Mouse (Mus musculus): ENCODE results near the gene Phox2a.

The Phox2a gene

DNA sequence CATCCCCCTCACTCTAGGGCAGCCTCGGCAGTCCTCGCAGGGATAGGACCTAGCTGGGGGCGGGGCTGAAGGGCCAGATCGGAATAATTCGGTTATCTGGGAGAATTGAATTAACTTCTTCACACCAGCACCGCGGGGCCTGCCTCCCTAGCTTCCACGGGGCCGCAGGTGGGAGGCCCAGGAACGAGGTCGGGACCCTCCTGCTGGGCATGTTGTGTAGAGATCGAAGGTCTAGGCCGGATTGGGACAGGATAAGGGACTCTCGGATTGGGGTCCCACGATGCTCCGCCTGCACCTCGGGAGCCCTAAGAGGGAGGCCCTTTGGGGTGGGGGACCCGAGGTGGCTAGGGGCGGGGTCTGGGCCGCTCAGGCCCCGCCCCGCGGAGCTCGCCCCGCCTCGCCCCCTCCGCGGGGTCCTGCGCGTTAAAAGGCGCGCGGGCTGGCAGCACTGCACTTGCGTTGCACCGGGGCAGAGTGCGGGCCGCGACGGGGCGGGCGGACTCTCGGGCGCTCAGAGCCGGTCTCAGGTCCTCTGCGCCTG, at the start of gene Phox2a:
Phox2a (plus strand) TSS at position 453 of the 541 bp plus-strand sequence.
- no peak for DNase-seq (ENCODE audit: low spot score)

DNA sequence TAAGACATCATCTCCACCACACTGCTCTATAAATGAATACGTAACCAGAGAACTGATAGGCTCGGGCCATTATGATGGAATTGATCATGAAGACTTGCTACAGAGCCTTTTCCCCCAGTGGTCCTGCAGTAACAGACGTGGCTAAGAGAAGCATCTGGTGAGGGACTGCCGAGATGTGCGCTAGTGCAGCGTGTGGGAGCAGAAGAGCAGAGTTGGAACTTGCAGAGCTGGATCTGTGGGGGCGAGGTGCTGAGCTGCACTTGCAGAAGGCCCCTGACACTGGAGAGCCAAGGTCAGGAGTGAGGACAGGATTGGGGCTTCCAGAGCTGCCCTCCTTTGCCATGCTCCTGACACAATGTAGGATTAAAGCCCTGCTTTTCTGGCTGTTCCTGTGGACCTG, 48.1 kb upstream of the Phox2a start:
- DNase-seq (ENCODE audit: low spot score), result peak; percentile 32

DNA sequence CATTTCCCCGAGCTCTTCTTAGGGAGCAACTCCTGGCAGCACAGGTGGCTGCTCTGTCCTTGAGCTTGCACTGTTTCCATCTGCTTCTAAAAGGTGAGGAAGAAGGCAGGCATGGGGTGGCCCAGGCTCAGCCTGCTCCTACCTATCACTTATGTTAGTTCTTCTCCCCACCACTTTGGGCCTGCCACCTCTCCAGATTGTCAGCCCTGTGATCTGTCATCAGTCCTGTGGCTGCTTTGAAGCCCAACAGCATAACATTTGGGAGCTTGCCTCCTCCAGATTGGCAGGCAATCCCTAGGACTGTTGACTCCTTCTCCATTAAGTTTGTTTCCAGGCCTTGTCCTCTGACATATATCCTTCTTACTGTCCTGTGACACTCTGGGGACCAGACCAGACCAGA, 46.5 kb upstream of the Phox2a start:
- DNase-seq (ENCODE audit: low spot score), result no peak

DNA sequence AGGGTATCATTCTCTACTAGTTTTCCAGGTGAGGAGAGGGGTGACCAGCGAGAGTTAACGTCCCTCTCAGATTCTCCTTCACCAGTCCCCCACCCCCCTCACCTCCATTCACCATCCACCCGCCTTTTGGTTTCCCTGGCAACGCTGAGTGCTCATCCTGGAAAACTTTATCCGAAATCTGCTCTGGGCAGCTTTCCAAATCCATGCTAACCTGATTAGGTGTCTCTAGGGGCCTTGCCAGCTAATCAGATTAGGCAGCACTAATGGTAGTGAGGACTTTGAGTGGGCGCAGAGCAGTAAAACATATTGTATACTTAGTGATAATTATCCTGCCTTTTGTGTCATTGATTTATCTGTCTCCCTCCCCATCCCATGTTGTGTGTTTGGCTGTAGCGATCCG, 45.4 kb upstream of the Phox2a start:
- DNase-seq (ENCODE audit: low spot score), result peak; percentile 46

DNA sequence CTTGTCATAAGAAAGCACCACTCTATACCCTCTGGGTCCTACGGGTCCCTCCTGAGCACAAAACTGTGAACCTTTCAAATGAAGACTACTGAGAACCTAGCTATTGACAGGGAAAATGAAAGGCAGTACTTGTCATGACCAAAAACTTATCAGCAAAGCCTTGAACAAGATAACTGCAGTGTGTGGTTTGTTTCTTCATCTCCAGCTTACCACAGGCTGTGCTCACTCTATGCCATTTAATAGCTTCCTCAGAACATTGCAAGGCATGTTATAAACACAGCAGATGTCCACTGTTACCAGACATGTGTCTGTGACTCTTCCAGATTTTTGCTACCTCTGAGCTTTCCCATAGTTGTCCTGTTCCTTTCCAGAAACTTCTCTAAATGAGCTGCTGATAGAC, 41.1 kb upstream of the Phox2a start:
- DNase-seq (ENCODE audit: low spot score), result no peak

DNA sequence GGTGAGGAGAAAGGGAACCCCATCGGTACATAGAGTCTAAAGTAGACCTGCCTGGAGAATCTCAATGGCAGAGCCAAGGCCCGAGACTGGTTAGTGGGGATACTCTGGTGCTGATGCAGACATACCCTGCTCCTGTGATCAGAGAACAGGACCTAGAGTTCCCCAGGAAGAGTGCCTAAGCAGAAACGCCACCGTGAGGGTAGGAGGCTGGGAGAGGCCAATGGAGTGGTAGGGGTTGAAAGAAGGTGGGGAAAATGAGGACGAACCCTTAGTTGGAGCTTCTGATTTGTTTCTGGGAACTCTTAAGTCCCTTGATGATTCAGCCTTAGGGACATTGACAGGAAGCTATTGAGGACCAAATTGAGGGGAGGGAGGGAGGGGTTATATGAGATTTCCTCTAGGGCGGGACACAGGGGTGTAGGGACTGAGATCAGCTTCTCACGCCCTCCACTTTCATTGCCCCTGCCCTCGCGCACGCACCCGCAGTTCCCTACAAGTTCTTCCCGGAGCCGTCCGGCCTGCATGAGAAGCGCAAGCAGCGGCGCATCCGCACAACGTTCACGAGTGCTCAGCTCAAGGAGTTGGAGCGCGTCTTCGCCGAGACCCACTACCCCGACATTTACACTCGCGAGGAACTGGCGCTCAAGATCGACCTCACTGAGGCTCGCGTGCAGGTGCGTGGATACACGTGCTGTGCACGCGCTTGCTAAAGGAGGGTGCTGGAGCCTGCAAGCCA, 2.4 kb downstream of the Phox2a start:
- no peak for DNase-seq (ENCODE audit: low spot score)

DNA sequence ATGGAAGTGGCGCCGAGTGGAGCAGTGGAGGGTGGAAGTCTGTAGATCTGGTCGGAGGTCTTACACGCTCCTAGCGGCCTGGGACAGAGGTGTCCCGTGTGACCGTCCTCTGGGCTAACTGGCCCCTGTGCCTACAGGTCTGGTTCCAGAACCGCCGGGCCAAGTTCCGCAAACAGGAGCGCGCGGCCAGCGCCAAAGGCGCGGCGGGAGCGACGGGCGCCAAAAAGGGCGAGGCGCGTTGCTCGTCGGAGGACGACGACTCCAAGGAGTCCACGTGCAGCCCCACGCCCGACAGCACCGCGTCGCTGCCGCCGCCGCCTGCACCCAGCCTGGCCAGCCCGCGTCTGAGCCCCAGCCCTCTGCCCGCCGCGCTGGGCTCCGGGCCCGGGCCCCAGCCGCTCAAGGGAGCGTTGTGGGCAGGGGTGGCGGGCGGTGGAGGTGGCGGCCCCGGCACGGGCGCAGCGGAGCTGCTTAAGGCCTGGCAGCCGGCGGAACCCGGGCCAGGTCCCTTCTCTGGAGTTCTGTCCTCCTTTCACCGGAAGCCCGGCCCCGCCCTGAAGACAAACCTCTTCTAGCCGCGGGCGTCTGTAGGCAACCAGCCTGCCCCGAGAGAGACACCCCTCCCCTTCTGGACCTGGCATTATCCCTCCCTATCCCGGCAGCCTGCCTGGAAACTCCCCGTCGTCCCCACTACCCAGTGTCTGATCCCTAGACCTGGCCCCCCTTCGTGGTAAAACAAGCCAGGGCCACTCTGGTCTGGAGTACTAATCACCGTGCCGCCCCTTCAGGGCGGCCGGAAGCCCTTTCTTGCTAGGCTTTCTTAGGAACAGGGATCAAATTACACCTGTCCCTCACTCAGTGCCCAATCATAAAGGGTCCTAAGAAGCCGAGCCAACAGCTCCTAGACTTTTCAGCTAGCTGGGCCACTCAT, 3.7 kb downstream of the Phox2a start:
- DNase-seq (ENCODE audit: low spot score), result peak; percentile 12

DNA sequence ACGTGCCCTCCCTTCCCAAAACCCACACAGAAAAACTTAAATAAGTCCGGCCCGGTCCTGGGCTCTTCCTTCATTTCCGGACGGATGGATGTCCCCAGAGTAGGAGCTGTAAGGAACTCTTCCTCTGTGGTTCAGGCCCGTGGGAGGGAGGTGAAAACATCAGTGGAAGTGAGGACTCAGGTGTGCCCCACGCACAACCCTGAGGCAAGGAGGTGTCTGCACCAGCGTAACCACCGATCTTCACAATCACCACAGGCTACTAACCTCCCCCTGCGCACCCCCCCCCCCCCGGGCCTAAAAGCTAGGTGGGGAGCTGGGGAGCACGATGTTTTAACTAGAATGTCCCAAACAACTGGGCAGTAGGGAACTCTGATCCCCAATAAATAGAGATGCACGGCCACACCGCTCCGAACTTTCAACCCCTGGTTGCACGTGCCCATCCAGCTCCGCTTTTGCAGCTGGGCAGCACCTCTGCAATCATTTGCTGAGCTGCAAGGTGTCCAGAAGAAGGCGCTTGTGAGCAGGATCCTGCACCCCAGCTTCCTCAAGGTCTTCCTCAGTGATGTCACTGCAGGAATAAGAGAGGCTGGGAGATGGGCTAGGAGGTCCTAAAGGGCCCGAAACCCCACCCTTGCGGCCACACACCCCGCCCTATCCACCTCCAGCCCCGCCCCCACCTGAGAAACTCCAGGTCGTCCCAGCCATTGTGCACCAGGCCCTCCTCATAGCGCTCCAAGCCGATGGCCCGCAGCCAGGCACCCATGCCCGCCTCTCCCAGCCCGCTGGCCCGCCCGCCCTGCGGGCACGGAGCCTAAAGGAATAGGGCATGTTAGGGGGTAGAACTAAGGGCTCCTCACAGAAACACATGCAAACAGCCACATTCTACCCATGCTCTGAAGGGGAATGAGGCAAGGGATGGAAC, 5.0 kb downstream of the Phox2a start:
- DNase-seq (ENCODE audit: low spot score), result no peak

DNA sequence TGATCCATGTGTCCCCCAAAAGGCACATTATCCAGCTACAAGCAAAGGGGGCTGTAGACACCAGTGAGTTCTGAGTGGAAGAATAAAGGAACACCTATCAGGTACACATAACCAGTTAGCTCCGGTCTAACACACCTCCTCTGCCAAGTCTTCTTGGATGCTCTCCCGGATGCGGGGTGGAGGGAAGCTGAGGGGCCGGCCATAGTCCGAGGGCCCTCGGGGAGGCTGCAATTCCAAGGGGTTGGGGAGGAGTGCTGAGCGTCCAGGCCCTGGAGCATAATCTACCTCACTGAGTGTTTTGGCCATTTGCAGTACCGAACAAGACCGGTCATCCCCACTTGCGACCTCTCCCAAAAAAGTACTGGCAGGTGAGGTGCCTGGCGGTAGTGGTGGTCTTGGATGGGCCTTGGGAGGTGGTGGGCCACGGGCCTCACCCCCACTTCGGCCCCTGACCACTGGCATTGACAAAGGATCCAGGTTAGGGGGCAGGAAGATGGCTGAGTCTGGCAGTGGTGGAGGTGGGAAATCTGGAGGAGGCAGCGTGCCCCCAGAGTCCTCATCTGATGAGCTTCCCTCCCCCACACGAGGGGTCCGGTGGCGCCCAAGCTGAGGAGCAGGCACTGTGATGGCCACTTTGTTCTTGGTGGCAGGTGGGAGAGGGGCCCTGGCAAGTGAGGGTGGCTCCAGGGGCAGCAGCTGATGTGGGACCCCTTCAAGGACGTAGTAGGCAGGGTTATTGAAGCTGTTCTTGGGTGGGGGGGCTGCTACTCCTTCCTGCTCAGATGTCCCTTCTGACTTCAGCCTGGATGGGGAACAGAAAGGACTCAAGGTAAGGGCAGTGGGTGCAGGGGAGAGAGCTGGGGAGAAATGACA, 5.9 kb downstream of the Phox2a start:
- DNase-seq (ENCODE audit: low spot score), result no peak

DNA sequence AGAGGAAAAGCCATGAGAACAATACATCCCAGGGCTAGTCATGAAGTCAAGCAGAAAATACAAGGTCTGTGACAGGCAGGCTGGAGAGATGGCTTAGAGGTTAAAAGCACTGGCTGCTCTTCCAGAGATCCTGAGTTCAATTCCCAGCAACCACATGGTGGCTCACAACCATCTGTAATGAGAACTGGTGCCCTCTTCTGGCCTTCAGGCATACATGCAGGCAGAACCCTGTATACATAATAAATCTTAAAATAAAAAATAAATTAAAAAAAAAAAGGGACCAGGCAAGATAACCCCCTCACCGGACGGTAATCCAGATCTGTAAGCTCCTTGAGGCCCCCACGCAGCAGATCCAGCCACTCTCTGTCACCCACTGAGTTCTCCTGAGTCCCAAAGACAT, 12.3 kb downstream of the Phox2a start:
- no peak for DNase-seq (ENCODE audit: low spot score)

DNA sequence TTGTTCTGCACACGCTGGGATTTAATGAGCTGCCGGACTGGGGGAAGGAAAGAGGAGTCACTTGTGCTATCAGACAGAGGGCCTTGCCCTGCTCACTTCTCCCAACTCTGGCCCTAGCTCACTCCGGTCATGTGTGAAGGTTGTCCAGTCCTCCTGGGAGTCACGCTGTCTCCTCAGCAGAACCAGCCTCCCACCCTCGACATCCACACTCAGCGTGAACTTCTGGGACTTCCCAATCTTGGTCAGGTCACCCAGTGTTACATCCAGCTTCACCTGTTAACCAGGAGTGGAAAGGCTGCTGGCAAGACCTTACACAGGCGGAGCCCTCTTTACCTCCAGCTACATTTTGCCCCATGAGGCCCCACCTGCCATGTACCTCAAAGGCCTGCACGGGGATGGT, 13.3 kb downstream of the Phox2a start:
- DNase-seq (ENCODE audit: low spot score), result no peak

DNA sequence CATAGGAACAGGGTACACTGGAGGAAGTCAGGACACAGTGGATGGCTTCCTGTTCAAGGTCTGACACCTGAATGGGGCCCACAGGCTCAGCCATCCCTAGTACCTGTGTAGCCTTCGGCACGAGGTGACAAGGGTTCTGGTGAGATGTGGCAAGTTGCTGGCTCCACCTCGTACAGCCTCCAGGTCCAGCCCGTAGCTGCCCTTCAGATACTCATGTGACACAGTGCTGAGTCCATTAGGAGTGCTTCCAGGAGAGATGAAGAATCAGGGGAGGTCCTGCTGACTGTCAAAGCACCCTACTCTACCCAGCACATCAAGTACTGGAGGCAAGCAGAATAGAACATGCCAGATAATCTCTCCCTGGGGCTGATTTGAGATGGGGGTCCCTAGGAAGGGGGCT, 14.3 kb downstream of the Phox2a start:
- no peak for DNase-seq (ENCODE audit: low spot score)

DNA sequence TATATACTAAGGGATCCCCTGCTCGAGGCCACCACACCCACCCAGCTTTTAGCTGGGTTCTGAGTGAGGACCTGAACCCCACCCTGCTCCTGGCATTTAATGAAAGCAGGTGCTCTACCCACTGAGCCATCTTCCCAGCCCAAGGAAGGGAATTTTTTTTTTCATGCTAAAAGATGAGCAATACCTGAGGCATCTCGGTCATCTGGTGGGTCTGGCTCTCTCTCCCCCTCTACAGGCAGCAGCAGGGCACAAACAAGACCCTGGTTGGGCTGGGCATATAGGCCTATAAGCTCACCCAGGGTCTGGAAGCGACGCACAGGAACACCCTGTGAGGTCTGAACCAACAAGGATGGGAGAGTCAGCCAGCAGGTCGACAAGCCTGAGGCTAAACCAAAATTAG, 15.2 kb downstream of the Phox2a start:
- no peak for DNase-seq (ENCODE audit: low spot score)

DNA sequence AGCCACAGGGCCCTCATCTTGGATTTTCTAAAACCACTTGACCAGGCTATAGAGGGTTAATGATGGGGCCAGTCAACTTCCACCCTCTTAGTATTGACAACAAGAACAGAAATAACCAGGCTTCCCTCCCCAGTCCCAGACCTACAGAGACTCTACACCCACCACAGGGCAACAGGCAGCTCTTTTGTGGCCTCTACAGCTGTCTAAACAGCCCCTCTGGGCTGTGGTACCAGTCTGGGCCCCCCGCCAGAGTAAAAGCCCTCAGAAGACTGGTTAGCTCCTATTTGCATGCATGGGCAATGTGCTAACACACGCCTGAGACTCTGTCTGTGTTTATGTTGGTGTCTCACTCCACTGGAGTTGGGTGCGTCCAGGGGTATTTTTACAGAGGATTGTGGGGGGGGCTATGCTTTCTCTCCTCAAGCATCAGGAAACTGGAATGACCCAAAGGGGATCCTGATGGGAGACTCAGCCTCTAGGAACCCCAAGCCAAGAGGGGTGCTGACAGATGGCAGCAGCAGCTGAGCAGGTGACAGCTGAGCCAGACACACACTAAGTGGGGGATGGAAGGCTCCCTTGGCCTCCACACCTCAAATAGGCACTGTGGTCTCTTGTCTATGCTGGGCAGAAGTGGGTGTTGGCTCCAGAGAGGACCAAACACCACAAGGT, 15.9 kb downstream of the Phox2a start:
- no peak for DNase-seq (ENCODE audit: low spot score)

DNA sequence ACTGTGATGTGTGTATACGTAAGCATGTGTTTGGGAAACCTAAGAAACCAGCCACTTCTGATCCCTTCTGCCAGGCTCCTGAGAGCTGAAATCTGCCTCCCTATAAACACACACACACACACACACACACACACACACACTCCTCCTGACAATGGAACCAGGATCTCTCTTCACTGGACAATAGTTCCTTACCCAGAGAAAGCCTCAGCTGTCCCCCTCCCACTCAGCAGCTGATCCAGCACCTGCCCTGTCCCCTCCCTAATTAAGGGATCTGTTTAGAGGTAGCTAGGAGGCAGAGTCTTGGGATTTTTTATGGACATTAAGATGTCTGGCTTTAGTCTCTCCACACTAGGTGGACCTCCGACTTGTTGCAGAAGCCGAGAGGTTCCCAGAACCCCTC, 16.8 kb downstream of the Phox2a start:
- no peak for DNase-seq (ENCODE audit: low spot score)

DNA sequence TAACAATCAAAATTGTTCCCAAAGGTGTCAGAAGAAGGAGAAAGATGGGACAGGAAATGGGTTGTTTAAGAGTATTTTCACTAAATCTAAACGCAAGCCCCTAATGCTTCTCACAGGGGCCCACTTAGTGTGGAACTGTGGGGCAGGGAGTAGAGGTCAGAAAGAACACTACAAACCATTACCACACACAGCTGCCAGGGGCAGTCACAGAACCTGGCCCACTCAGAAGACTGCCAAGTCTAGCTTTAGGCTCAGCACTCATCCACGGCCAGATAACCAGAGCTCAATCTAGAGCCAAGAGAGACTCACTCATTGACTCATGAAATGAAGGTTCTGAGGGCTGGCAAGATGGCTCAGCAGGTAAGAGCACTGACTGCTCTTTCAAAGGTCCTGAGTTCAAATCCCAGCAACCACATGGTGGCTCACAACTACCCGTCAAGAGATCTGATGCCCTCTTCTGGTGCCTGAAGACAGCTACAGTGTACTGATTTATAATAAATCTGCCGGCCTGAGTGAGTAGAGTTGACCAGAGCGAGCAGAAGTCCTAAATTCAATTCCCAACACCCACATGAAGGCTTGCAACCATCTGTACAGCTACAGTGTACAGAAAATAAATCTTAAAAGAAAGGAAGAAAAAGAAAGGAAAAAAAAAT, 17.5 kb downstream of the Phox2a start:
- no peak for DNase-seq (ENCODE audit: low spot score)

DNA sequence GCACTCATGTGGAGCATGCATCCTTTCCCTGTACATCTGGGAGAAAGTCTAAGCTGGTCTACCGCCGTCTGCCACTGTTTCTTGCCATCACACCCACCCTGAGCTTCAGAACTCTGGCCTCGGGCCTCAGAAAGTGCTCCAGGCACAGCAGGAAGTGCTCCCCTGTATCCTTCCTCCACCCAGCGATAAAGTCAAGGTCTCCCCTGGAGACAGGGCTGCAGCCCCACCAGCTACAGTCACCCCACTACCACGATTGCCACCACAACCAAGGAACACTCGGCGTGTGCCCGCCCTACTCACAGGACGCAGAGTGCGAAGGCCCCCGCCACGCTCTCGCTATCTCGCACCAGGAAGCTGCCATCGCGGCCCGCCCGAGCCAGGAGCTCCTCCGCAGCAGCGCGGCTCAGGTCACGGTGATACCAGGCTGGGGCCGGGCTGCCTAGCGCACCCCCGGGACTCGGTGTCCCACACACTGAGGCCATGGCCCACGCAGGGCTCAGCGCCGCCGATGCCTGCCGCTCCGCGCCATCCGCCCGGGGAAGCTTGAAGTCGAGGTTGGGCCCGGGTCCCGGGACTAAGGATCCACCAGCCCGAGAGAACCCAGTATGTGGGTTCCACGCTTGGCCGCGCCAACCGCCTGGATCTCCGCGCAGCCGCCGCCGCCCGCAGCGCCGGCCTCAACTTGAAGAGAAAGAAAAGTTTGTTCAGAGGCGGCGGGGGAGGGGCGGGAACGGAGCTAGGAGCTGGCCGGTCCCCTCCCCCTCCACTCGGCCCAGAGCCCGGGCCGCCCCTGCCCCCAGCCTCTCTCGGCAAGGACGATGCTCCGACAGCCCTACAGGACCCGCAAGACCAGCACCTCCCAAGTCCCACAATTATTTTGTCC, 18.4 kb downstream of the Phox2a start:
- peak; percentile 41 for DNase-seq (ENCODE audit: low spot score)

DNA sequence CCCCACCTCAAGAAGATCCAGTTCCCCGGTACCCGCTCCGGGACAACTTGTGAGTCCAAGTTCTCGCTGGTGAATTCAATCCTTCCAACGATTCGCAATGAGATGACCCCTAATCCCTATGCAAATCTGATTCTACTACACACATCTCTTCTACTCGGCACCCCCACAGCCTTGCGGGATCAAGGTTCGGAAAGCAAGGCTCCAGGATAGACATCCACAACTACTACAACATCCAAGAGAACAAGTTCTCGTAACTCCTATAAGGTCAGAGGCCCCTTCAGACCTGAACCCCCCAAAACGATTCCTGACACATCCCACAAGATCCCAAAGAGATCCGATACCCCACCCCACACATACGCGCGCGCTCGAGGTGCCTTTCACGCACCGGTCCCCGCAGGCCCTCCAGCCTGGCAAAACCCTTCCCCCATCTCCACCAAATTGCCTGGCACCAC, 19.1 kb downstream of the Phox2a start:
- DNase-seq (ENCODE audit: low spot score), result no peak

Data from layer of hippocampus, adult 11-12 months (tissue).